Mouse (Mus musculus) CH12F3 (cell line): Measurements from ENCODE around the gene Dvl2.
"Not testable (repeated sequence)": the region's sequence is repeated elsewhere in the genome, so short reads cannot be mapped to it uniquely, and the experiment has no call there.

Experiments
- in situ Hi-C: fragments of 300-500 bp; cut with MboI; formaldehyde crosslinking; loops from 2 replicates; pipeline ENCODE4 v1.14.3; 2020; ENCODE audit warnings: low sequenced_read_pairs

Gene Dvl2

GRCm38 (mm10) chr11:70000396-70000898 lies at the start of gene Dvl2:
Dvl2 (plus strand) TSS chr11:70000595.
- in situ Hi-C loops, result no loop called here

- in situ Hi-C loops, result no loop called here
Measured at GRCm38 (mm10) chr11:69950807-69951459, 49.5 kb upstream of the Dvl2 start.

- in situ Hi-C loops, result no loop called here
Measured at GRCm38 (mm10) chr11:69952274-69952673, 48.1 kb upstream of the Dvl2 start.

GRCm38 (mm10) chr11:69953267-69953915 lies 47.0 kb upstream of the Dvl2 start:
- in situ Hi-C loops, result no loop called here

- in situ Hi-C loops, result not testable (repeated sequence)
Measured at GRCm38 (mm10) chr11:69955618-69956017, 44.8 kb upstream of the Dvl2 start.

GRCm38 (mm10) chr11:69956218-69956617 lies 44.2 kb upstream of the Dvl2 start:
- in situ Hi-C loops, result no loop called here

- in situ Hi-C loops, result no loop called here
Measured at GRCm38 (mm10) chr11:69960616-69961015, 39.8 kb upstream of the Dvl2 start.

- in situ Hi-C loops, result no loop called here
Measured at GRCm38 (mm10) chr11:69961841-69962240, 38.6 kb upstream of the Dvl2 start.

- in situ Hi-C loops, result no loop called here
Measured at GRCm38 (mm10) chr11:69964650-69965270, 35.6 kb upstream of the Dvl2 start, which contains the start of gene Cldn7. Cldn7 (plus strand) TSS chr11:69964779.

- in situ Hi-C loops, result no loop called here
Measured at GRCm38 (mm10) chr11:69965271-69966005, 35.0 kb upstream of the Dvl2 start.

GRCm38 (mm10) chr11:69966006-69966859 lies 34.2 kb upstream of the Dvl2 start:
- in situ Hi-C loops, result no loop called here

- in situ Hi-C loops, result no loop called here
Measured at GRCm38 (mm10) chr11:69966860-69967517, 33.4 kb upstream of the Dvl2 start.

- in situ Hi-C loops, result no loop called here
Measured at GRCm38 (mm10) chr11:69968793-69969192, 31.6 kb upstream of the Dvl2 start.

- in situ Hi-C loops, result no loop called here
Measured at GRCm38 (mm10) chr11:69970222-69970621, 30.2 kb upstream of the Dvl2 start.

GRCm38 (mm10) chr11:69970775-69971174 lies 29.6 kb upstream of the Dvl2 start:
- in situ Hi-C loops, result no loop called here

- in situ Hi-C loops, result no loop called here
Measured at GRCm38 (mm10) chr11:69974907-69975306, 25.5 kb upstream of the Dvl2 start.

GRCm38 (mm10) chr11:69976271-69976670 lies 24.1 kb upstream of the Dvl2 start:
- in situ Hi-C loops, result no loop called here

GRCm38 (mm10) chr11:69979827-69980195 lies 20.6 kb upstream of the Dvl2 start:
- in situ Hi-C loops, result no loop called here

- in situ Hi-C loops, result no loop called here
Measured at GRCm38 (mm10) chr11:69980196-69981140, 19.9 kb upstream of the Dvl2 start.
